Mouse (Mus musculus): ENCODE measurements around the gene Gprin2.

Gprin2 gene

GRCm38 (mm10) chr14:34207996-34208395 is 6.5 kb upstream of the Gprin2 start:
- DNase-seq (ENCODE audit: low read depth, low spot score) = no peak

GRCm38 (mm10) chr14:34200738-34201230 is 669 bp downstream of the Gprin2 start:
- DNase-seq (ENCODE audit: low read depth, low spot score) = no peak

DNA sequence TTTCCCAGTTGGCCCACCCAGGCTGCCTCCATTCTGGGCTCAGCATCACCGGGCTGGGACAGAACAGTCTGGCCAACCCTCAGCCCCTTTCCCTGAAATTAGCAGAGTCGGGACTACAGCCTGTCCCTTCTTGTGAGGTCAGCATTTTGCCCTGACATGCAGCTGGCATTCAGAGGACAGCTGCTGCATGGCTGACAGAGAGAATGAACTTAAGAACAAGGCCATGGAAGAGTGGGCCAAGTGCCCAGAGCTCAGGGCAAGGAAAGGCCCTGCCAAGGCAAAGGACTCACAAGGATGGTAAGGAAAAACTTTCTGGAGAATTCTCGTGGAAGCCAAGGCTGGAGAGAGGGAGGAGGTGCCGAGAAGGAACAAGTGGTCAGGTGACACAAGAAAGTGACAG is 4.7 kb downstream of the Gprin2 start:
- DNase-seq (ENCODE audit: low read depth, low spot score) = no peak

DNA sequence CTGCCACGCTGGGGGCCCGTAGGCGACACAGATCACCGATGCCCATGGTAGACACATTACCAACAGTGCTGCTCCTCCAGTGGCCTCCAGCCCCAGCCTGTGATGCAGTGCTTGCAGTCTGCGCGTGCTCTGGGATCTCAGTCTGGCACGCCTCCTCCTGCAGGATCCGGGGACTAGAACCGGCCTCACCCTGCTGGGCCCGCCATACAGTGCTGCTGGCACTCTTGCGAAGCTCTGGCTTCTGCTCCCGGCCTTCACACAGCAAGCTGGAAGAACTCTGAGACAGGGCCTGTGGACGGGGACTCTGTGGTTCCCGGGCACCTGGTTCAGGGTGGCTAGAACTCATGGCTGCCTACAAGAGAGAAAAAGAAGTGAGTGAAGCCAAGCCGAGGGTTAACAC is 6.0 kb downstream of the Gprin2 start:
- DNase-seq (ENCODE audit: low read depth, low spot score) = no peak

DNA sequence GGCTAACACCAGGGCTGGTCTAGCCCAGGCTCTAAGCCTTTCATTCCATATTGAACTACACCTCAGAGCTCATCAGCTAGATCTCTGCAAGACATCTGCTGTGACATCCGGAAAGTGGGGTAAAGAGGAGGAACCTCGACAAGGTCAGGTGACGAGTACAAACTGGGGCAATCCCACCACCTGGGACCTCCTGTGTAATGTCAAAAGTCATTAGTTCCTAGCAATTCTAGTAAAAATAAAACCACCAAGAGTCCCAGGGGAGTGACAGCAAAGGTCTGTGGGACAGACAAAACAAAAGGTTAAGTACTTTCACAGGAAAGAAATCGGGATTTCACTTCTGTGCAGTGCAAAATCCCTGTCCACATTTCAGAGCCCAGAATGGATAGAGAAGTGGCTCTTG is 7.6 kb downstream of the Gprin2 start:
- no peak for DNase-seq (ENCODE audit: low read depth, low spot score)

DNA sequence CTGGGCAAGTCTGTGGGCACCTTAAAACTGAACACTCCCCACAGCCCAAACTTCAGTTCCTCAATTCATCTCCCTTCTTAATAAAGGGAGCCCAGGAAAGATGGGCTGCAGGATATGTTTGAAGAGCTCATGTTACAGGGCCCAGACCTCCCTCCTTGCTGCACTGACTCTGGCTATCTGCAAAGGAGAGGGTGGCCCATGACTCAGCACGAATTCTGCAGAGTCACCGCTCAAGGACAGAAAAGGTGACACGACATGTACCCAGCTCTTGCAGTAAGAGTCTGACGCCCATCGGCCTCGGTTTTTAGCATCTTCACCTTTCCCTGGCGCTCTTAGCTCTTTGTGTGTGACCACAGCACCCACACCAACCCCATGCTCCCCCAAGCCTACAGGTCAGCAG is 11.1 kb downstream of the Gprin2 start:
- DNase-seq (ENCODE audit: low read depth, low spot score) = no peak

- no peak for DNase-seq (ENCODE audit: low read depth, low spot score)
These were observed 12.8 kb downstream of the Gprin2 start for GRCm38 (mm10) chr14:34188629-34189028.

DNA sequence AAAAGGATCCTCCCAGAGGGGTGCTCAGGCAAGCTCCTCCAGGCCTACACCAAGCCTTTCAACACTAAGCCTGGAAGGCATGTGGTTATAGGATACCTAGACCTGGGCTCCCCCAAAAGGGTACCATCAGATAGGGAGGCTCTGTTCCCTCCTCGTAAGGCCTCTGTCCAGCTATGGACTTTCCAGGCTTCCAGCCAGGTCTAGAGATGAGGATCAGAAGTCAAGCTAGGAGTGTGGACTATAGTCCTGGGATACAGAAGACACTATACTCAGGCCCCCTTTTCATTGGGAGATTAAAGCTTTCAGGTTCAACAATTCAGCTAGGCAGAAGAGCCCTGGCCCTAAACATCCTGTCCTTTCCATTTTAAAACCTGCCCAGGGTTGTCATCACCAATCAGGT is 18.4 kb downstream of the Gprin2 start:
- DNase-seq (ENCODE audit: low read depth, low spot score) = no peak

DNA sequence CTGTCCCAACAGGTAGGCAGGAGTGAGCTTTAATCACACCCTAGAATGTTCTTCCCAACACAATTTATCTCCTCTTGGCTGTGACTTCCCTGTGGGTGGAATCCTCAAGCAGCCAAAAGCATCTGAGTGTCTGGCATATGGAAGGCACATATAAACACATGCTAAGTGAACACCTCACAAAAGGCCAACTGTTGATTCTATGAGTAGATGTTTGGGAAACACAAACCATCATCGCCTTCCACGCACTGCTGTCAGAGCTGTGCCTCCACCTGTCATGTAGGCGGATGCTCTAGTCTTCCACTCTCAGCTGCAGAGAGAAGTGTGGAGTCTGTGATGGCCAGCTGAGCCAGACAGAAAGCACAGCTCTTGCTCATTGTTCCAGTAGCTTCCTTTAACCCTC is 22.1 kb downstream of the Gprin2 start:
- no peak for DNase-seq (ENCODE audit: low read depth, low spot score)

GRCm38 (mm10) chr14:34171107-34171506 is 30.3 kb downstream of the Gprin2 start:
- no peak for DNase-seq (ENCODE audit: low read depth, low spot score)

- DNase-seq (ENCODE audit: low read depth, low spot score) = no peak
These were observed 45.7 kb downstream of the Gprin2 start for GRCm38 (mm10) chr14:34155752-34156151.

DNA sequence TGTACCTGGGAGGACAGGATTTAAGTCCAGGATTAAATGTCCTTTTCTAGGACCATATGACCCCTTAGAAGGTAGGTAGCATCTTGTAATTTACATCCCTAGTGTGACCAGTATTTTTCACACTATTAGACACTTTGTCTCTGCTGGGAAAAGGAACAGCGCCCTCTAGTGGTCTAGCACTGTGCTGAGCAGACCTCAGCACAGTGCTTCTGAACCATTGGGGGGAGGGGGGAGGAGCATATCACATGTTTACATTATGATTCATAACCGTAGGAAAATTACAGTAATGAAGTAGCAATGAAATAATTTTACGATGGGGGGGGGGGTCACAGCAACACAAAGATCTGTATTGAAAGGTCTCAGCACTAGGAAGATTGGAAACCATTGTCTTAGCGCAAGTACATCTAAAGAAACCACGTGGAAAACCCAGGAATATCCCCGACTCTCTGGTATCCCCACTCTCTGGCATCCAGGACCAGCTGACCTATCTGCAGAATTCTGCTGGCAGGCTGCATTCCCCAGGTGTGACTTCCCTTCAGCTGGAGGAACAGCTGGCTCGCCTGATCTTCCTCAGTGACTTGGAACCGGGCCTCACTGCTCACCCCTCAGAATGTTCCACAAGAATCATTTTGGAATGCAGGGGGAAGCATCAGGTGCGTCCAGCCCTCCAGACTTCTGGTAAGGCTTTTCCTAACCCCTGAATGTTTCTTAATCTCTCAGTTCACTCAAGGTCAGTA is 46.7 kb downstream of the Gprin2 start:
- DNase-seq (ENCODE audit: low read depth, low spot score) = peak; percentile 40

- peak; percentile 27 for DNase-seq (ENCODE audit: low read depth, low spot score)
These were observed 49.1 kb downstream of the Gprin2 start, which contains the start of gene Npy4r for GRCm38 (mm10) chr14:34152342-34152741. Gene Npy4r, minus strand, starts transcription at chr14:34152489.

GRCm38 (mm10) chr14:34142915-34143314 is 58.5 kb downstream of the Gprin2 start:
- no peak for DNase-seq (ENCODE audit: low read depth, low spot score)

GRCm38 (mm10) chr14:34142316-34142715 is 59.1 kb downstream of the Gprin2 start:
- no peak for DNase-seq (ENCODE audit: low read depth, low spot score)

DNA sequence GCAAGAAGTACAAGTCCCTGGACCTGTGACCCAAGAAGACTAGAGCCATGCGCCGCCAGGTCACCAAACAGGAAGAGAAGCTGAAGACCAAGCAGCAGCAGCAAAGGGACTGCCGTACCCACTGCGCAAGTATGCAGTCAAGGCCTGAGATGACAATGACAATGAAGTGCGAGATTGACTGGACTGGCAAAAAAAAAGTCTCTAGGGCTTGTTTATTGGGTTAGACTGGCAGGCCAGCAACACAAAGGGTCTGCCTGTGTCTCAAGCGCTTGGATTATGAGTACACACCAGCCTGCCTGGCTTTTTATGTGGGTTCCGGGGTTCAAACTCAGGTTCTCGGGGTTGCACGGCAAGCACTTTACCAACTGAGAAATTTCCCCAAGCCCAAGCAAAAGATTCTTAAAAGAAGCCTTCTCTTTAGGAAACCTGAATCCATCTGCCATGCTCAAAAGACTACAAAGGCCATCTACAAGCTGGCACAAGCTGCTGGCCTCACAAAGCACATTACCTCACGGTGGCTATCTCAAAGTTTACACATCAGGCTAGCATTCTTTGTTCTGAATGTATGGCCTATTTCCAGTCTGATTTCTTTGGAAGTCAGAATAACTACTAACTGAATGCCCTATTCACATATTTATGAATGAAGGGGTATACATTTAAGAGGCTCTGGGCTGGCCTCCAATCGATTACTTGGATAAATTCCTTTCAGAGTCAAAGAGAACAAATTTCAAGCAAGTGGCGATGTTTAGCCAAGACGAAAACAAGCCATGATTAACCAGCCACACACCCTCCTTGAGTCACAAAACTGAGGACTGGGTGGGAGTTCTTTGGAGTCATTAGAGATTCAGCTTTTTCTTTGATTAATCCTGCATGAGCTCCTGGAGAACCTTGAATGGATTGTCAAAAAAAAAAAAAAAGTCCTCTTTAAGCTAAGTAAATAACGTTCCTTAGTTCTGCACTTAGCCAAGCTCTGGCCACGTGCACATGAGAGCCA is 61.5 kb downstream of the Gprin2 start:
- no peak for DNase-seq (ENCODE audit: low read depth, low spot score)
